Mouse (Mus musculus) bone marrow macrophage, adult 2 months (primary cell): Measurements from ENCODE around the gene Usp21.

Experiments used
- CTCF ChIP-seq: IDR thresholded peaks from 2 replicates; pipeline ENCODE4 v1.5.1; 2012; ENCODE audit warnings: low read depth, mild to moderate bottlenecking, low read length, moderate library complexity
- POLR2A ChIP-seq: IDR thresholded peaks from 2 replicates; pipeline ENCODE4 v1.6.1; 2012; ENCODE audit warnings: mild to moderate bottlenecking, low read depth, low read length, borderline replicate concordance

DNA sequence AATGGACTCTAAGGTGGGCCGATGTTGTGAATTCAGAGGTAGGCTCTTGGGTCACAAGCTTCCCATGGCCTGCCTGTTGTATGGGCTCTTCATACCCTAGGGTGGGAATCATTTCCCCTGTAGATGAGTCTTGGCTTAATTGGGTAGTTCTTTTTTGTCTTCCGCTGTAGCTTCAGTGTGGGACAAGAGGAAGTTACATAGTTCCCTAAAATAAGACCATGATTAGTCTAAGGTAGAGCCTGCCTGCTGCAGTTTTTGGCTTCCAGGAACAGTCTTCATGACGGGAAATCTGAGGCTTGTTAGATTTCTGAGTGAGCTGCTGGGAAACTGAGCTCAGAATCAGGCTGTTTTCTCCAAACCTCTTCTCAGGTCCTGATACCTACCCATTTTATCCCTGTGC, 15.7 kb downstream of the Usp21 start:
- no peak for TF ChIP-seq CTCF
- TF ChIP-seq POLR2A, result no peak
